Mouse (Mus musculus): ENCODE results near the gene Zfr.

DNA sequence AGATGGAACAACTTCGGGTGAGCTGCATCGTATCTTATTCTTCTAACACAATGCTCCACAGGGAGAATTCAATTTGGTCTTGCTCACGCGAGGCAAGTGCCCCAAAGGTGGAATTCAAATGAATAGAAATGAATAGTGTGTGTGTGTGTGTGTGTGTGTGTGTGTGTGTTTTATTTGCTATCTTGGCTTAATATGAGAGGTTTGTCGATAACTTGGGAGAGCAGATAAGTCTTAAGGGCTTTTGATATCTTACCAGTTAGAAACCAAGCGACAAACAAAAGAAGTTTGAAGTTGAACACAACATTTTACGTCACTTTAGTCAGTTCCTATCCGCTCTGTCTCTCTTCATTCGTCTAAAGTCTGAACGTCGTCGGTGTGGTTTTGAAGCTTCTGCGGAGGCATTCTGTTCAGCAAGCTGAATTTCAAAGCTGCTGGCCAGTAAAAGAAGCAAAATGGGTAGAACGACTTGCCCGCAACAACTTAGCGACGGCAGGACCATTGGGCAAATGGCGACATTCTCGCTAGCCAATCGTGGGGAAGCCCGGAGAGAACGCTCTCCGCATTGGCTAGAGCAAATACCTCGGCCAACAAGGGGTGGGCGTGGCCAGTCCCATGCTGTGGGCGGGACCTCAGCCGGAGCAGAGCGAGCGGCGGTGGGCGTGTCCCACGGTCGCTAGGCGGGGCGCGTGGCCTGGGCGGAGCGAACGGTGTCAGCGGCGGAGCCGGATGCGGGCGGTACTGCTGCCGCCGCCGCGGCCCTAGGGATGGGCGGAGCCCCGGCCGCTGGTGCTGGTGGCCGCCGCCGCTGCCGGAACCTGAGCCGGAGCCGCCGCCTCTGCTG lies 86.9 kb downstream of the Zfr start, which contains the start of gene Mtmr12:
- no peak for TF ChIP-seq CTCF (IDR thresholded peaks at IDR 0.05; ENCODE audit: low read depth, low read length)
- no peak for TF ChIP-seq EP300 (IDR thresholded peaks at IDR 0.05; ENCODE audit: insufficient read depth, low read depth, low read length)
